Mouse (Mus musculus) bone marrow, adult 2 months (tissue): ENCODE results near the gene Sycp1.

Source experiments
- CTCF ChIP-seq: fragments of 200-500 bp; IDR thresholded peaks from 2 replicates; pipeline ENCODE4 v1.5.1; 2011; ENCODE audit warnings: low read length, control low read depth; ENCODE audit not compliant: control insufficient read depth, insufficient read depth
- POLR2A ChIP-seq: fragments of 200-500 bp; IDR thresholded peaks from 2 replicates; pipeline ENCODE4 v1.6.1; 2011; ENCODE audit warnings: low read depth, mild to moderate bottlenecking, control low read depth, low read length, borderline replicate concordance; ENCODE audit not compliant: control insufficient read depth

DNA sequence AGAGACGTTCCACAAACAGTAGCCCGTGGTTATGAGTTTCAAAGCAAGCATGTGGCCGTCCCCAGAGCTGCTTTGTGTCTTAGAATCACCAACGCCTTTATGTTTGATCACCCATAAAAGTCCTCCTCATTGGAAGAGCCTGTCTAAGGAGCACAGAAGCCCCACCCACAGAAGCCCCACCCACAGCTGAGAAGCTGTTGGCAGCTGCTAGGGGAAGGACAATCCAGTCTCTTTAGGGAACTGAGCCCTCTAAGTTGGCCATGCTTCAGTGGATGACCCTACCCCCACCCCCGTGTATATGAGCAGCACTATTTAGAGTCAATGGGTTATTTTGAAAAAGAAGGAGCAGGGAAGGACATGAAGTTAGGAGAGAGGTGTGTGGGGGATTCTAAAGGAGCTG is 11.0 kb upstream of the Sycp1 start:
- TF ChIP-seq POLR2A, result no peak
- TF ChIP-seq CTCF, result no peak
